Mouse (Mus musculus) granulocyte monocyte progenitor cell, adult 5-6 weeks (primary cell): ENCODE data around the gene Lgals7. TPM values are rescaled to one million over a fixed set of nuclear protein-coding genes. Genes with fewer than 3 reads are reported as not detected.

Experiments used
- ATAC-seq: replicated peaks from 2 replicates; pipeline ENCODE4 v1.8.0; 2016; ENCODE audit warnings: mild to moderate bottlenecking, moderate TSS enrichment, inconsistent platforms; ENCODE audit not compliant: poor library complexity, severe bottlenecking
- total RNA-seq, 2 experiments: library from RNA; stranded (forward) in 1 of 2; stranded (reverse) in 1 of 2; fragments of 200-712, 200-1000 nt in 1 of 2; fragments of >200 nt in 1 of 2; fragmentation: Nextera tagmentation in 1 of 2; gene quantifications; 2 replicates each; pipeline ENCODE4 v1.2.3; 2014 to 2017

Gene Lgals7
- not detected in 2 replicates for total RNA-seq (2014; fragmentation: Nextera tagmentation)
- total RNA-seq (2017): not detected in 2 replicates

- no peak for ATAC-seq
Observed at GRCm38 (mm10) chr7:28863540-28863939, at the start of gene Lgals7. Lgals7 (plus strand) TSS chr7:28863853.

GRCm38 (mm10) chr7:28814306-28815034 is 49.2 kb upstream of the Lgals7 start:
- ATAC-seq: no peak

- ATAC-seq: no peak
Observed at GRCm38 (mm10) chr7:28815230-28815629, 48.4 kb upstream of the Lgals7 start.

- no peak for ATAC-seq
Observed at GRCm38 (mm10) chr7:28816201-28816600, 47.5 kb upstream of the Lgals7 start.

GRCm38 (mm10) chr7:28816920-28817319 is 46.7 kb upstream of the Lgals7 start:
- no peak for ATAC-seq

- no peak for ATAC-seq
Observed at GRCm38 (mm10) chr7:28817524-28817923, 46.1 kb upstream of the Lgals7 start.

- no peak for ATAC-seq
Observed at GRCm38 (mm10) chr7:28817957-28818356, 45.7 kb upstream of the Lgals7 start.

GRCm38 (mm10) chr7:28818436-28818835 is 45.2 kb upstream of the Lgals7 start:
- no peak for ATAC-seq

GRCm38 (mm10) chr7:28818861-28819452 is 44.7 kb upstream of the Lgals7 start:
- no peak for ATAC-seq

GRCm38 (mm10) chr7:28819571-28819970 is 44.1 kb upstream of the Lgals7 start:
- ATAC-seq: no peak

- ATAC-seq: no peak
Observed at GRCm38 (mm10) chr7:28820358-28821260, 43.0 kb upstream of the Lgals7 start.

- no peak for ATAC-seq
Observed at GRCm38 (mm10) chr7:28821261-28821831, 42.3 kb upstream of the Lgals7 start.

- no peak for ATAC-seq
Observed at GRCm38 (mm10) chr7:28822556-28822955, 41.1 kb upstream of the Lgals7 start.

- ATAC-seq: no peak
Observed at GRCm38 (mm10) chr7:28822993-28823903, 40.4 kb upstream of the Lgals7 start.

GRCm38 (mm10) chr7:28823932-28824331 is 39.7 kb upstream of the Lgals7 start:
- ATAC-seq: peak; percentile 25

GRCm38 (mm10) chr7:28824941-28825685 is 38.5 kb upstream of the Lgals7 start, which contains the start of gene Ech1:
Ech1 (plus strand) TSS chr7:28825217.
- peak; percentile 88 for ATAC-seq

GRCm38 (mm10) chr7:28825686-28826401 is 37.8 kb upstream of the Lgals7 start:
- ATAC-seq: no peak

GRCm38 (mm10) chr7:28826402-28826772 is 37.3 kb upstream of the Lgals7 start:
- ATAC-seq: no peak
